Mouse (Mus musculus) thymus, adult 2 months (tissue): ENCODE measurements around the gene Mid1.
"Not testable (repeated sequence)": the region's sequence is repeated elsewhere in the genome, so short reads cannot be mapped to it uniquely, and the experiment has no call there.

Source experiments
- CTCF ChIP-seq: fragments of 200-500 bp; IDR thresholded peaks from 2 replicates; pipeline ENCODE4 v1.5.1; 2012; ENCODE audit warnings: mild to moderate bottlenecking, control low read depth, low read length, moderate library complexity, borderline replicate concordance; ENCODE audit not compliant: control insufficient read depth, poor library complexity, insufficient read depth; ENCODE audit errors: extremely low read depth
- POLR2A ChIP-seq: fragments of 200-500 bp; IDR thresholded peaks from 2 replicates; pipeline ENCODE4 v1.6.1; 2012; ENCODE audit warnings: mild to moderate bottlenecking, low read length, control low read depth, moderate library complexity; ENCODE audit not compliant: control insufficient read depth, poor library complexity, insufficient read depth; ENCODE audit errors: extremely low read depth

- TF ChIP-seq POLR2A, CTCF: not testable (repeated sequence)
These were observed 317.7 kb downstream of the Mid1 start for GRCm38 (mm10) chrX:170002510-170003197.
